Mouse (Mus musculus) frontal cortex, postnatal 10 days (tissue): ENCODE data around the gene Trak1.

Experiments
- DNase-seq, 2 experiments: peaks; one replicate each; pipeline ENCODE4 v3.0.0; 2022; ENCODE audit warnings: low spot score in 2 of 2, mixed read lengths in 1 of 2

The Trak1 gene

DNA sequence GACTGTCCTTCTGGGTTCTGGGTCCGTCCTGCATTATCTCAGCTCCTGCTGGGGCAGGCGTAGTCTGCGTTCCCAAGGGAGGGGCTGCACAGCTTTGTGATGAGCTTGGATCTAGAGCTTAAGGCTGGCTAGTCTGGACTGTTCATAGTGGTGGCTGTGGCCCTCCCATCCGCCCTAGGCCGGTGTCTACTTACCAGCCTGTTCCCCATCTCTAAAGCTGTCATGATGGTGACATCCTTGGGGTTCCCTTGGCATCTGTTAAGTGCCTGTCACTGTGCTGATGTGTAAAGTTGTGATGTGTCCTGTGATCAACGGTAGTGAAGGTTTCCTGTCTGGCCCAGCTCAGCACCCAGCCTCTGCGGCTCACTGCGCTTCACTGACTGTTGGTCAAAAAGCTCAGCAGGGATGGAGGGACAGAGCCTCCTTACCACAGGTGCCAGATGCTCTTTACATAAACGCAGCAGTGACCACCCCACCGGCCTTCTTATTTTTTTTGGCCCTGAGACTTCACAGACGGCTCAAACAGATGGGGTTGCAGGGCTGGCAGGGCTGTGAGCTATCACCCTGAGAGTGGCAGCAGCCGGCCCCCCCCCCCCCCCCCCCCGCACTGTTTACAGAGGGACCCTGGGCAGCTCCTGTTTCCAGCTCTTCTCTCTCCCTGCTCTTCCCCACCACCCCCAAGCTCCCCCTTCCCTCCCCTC, 74.8 kb downstream of the Trak1 start:
- DNase-seq: no peak

DNA sequence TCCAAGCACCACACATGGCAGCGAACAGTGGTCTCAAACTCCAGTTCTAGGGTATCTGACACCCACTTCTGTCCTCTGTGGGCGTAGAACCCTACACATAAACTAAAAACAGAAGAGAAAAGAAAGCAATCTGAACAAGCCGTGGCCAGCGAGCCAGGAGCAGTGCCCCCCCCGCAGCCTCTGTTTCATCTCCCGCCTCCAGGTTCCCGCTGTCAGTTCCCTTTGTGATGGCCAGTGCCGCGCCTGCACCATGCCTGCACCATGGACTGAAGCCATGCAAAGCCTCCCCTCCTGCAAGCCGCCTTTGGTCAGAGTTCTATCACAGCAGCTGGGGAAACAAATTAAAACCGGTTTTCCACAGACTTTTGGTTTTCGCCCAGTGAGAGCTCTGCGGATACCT, 75.8 kb downstream of the Trak1 start:
- no peak for DNase-seq

DNA sequence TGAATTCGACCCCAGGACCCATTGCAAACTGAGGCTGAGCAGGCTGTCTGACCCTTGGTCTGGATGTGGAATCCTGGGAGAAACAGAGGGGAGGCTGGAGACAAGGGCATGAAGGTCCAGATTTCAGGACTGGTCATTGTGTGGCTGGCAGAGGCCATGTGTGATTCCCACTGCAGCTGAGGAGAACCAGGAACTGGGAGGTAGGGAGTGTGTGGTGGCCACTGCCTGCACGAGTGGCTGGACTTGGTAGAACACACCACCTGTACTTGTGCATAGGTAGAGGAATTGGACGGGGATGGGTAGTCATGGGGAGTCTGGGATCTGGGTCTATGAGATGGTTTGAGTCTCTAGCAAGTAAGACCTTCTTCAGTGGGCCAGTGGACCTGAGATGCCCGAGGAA, 76.2 kb downstream of the Trak1 start:
- no peak for DNase-seq

DNA sequence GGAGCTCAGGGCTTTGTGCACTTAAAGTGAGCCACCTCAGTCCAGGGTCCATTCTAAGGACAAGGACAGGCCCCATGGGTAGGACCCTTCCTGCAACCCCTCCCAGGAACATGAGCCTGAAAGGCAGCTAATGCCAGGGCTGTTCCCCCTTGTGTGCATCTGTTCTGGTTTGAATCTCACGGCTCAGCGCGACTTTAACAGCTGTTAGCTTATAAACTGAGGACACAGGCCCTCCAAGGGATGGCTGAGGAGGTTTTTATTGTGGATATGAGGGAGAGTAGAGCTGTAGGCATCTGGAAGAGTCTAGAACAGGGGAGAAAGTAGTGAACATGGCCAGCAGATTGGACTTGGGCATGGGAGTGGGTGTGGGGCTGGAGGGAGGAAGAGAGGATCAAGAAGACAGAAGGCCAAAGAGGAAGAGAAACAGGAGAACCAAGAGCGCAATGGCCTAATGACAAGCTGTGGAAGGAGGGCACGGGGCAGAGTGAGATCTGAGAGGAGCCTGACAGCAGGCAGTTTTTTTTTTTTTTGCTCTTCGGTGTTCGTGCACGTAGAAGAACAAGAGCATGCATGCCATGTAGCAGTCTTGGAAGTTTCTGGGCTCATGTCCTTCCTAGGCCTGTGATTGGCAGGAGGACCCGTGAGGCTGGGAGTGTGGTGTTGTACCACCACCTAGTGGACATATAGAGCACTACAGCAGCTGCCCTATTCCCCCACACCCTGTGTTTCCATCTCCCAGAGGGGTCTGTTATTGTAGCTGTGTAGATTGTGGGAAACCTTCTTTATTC, 77.0 kb downstream of the Trak1 start:
- DNase-seq: no peak

DNA sequence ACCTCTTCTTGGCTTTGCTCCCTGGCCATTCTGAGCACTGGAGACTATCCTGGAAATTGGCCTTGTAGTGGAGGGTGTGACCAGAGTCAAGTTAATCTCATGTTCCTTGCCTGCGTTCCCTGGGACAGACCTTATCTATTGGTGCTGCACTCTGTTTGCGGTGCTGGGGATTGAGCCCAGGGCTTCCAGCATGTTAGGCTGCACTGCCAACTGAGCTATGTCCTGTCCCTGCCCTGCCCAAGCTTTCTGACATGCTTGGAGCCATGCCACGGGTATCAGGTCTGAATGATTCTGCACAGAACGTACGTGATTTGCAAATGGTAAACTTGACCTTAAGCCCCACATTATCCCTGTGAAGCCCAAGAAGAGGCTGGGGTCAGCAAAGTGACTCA, 77.6 kb downstream of the Trak1 start:
- no peak for DNase-seq

DNA sequence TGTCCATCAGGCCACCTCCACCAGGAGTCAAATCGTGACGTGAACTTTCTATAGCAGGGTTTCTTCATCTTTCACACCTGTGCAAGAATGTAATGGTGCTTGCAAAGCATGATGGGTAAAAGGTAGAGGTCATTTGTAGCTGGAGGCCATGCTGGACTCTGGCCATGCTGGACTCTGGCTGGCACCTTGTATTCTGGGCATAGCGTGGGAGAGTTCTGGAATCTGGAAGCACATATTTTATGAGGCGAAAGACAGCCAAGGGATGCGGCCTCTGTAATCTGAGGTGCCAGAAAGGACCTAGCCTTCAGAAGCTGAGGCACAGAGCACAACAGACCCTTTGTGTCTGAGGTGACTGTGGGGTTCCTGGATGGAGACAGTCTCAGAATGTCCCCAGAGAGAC, 78.8 kb downstream of the Trak1 start:
- DNase-seq: no peak

DNA sequence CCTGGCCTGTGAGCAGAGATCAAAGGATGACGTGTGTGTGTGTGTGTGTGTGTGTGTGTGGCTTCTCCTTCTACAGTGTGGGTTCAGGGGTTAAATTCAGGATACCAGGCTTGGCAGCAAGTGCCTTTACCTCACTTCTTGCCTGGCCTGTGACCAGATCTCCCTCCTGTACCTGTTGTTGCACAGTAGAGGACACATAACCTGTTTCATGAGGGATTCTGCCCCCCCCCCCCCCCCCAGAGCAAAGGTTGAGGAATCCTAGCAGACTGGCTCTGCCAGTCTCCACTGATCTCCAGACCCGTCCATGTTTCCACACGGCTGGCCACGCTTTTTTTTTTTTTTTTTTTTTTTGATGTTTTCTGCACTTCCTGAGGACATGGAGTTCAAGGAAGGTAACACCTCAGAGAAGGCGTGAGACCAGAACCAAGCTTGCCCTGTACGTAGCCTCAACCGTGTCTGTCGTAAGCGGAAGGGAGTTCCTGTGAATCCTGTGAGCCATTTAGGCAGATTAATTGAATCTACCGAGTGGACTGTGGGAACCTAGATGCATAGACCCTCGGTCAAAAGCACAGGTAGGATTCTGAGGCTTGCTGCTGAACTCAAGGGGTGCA, 83.1 kb downstream of the Trak1 start:
- no peak for DNase-seq

DNA sequence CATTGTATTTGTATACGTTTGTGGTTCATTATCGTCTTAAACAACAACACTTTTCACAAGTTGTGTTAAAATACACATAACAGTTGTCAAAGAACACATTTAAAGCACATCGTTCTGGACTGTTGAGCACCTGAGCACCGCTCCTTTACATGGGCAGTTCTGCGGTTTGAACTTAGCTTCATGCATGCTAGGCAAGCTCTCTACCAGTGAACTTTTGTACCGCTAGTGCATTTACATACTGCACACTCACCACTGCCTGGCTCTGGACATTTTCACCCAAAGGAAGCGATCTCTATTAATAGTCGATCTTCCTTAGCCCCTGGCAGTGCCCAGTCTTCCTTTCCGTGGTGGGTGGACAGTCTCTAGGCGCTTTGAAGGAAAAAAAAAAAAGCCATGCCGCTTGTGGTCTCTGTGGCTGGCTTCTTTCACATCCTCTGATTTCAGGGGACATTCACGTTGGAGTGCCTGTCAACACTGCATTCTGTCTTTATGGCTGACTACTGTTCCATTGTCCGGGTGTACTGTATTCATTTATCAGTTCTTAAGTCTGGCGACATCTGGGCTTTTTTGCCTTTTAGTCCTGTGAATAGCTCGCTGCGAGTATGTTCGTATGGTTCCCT, 84.5 kb downstream of the Trak1 start:
- DNase-seq: no peak

DNA sequence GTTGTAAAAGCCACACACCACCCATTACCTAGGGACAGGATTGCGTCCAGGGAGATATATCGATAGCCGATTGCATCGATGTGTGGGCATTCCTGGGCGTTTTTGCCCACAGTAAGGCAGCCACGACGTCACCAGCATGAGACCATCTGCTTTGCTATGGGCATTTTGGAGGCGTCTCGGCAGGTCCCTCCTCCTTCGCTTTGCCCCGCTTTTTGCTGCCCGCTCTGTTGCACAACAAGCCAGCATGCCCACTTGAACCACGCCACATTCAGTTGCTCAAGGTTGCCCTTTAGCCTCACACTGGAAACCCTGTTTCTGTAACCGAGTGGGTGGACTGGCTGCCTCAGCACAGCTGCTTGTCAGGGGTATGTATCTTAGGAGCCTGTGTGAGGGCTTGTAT, 85.3 kb downstream of the Trak1 start:
- no peak for DNase-seq

DNA sequence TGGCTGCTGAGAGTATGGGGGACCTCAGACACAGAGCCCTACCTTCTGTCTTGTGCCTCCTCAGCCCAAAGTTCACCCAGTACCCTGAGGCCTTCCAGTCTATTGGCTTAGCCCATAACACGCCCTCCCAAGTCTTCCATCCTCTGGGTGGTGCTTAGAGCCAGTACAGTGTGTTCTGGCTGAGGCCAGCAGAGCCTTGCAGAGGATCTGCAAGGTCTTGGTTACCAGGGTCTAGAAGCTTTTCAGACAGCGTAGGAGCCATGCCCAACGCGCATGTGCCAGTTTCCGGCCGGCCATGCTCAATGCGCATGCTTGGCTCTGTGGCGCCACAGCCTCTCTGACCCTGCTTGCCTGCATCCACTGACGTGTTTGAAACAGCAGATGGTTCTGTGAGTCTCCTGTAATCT, 85.9 kb downstream of the Trak1 start:
- no peak for DNase-seq

DNA sequence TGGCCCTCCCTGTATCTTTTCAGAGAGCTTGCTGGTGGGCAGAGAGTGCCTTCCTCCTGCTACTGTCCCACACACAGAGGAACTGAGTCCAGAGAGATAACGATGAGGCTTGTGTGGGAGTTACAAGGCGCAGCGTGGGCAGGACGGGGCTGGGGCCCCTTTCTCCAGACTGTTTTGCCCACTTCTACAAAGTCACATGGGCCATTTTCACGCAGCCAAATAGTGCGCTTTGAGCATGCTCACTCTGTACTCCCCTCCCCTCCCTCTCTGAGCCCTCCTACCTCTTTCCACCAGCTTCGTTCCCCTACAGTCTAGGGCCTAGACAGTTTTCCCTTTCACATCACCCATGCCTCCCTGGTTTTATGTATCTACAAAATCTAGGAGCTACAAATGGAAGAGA, 87.3 kb downstream of the Trak1 start:
- DNase-seq: no peak

DNA sequence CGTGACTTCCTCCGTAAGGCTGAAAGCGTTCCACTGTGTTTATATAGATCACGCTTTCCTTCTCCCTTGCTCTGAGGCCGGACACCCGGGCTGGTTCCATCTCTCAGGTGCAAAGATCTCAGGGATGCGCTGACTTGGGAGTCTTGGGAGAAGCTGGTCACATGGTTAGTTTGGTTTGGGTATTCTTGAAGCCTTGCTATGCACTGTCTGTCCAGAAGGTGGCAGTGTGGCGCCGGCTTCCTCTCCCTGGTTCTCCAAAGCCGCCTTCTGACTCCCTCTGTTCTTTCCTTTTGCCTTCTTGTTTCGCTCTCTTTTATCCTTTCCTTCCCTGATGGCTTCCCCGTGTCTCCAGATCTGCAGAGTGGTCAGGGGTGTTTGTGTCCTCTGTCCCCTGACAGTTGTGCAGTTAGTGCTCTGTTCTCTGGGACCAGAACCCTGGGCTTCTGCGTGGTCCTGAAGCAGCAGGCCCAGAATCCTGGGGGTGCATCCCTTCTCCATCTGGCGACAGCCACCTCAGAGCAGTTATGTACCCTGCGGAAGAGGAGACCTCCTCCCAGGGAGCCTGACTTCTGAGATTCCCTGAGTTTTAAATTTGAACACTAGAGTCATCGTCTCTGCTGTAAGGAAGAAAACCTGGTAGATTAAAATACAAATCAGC, 87.9 kb downstream of the Trak1 start:
- peak in 1 of 2 experiments; percentile 85 for DNase-seq

DNA sequence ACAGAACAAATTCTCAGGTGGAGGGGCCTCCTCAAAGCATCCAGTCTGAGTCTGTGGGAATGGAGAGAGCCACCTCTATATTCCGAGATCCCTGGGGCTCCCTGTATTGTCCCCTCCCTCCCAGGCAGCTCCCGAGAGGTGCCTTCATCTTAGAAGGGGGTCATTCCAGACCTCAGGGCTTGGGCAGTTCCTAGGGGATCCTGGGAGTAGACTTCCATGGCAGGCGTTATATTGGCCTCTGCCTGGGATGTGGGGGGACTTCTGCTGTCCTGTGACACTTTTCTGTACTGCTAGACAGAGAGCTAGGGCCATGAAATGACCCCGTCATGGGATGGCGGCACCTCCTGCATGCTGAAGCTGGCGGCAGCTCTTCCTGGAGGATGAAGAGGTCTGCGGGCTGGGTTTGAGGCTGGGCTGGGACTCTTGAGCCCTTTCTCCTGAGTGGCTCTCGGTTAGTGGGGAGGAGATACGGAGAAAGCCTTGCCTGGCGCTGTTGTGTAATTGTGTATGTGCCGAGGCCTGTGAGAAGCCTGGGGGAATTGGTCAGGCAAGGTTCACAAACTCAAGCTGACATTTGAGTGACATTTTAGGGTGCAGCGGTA, 88.5 kb downstream of the Trak1 start:
- no peak for DNase-seq

DNA sequence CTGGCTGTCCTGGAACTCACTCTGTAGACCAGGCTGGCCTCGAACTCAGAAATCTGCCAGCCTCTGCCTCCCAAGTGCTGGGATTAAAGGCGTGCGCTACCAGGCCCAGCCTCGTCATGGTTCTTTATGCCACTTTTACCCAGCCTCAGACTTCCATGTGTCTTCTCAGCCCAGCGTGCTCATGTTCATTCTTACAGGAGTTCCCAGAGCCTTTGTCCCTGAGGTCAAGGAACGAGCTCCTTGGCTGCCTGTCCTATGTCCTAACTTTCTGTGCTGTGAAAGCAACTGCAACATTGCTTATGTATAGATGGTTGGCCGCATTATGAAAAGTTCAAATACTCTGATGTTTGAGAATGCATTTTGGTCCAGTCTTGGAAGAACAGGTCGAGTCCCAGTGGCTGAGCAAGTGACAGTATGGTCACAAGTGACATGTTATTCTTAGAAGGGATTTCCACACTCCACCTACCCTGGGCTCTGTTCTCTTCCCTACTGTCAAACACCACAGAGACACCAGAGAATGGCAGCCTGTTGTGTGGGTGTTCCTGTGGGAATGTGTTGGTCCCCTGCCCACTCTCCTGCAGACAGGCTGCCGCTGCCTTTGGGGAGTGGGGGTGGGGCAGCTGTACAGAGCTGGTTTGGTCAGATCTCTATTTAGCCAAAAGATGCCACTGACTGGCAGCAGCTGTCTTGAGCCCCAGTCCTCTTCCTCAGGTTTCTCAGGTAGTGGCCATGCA, 90.4 kb downstream of the Trak1 start:
- peak; percentile 59 to 80 for DNase-seq

DNA sequence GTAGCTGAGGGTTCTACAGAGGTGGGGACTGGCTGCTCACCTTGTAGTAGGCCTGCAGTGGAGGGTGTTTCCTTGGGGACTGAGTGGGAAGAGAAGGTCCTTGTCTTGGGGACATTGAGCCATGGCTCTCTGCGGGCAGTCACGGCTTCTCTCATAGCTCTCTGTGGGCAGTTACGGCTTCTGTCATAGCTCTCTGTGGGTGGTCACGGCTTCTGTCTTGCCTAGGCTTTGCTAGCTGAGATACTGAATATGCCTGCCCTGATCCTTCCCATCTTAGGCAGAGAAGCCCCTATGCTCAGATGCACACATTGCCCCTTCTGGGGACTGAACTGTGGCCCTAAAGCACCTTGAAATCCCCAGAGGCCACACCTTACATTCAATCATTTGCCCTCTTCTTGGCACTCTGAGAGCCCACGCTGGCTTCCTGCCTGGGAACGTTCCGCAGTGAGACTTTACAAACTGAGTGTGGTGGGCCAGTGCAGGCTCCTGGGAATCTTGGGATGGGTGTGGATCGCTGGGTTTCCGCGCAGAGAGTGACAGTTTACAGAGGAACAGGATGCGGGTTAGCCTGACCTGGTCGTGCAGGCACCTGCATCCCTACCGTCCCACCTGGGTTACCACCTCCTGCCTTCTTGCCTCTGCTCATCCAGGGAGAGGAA, 91.1 kb downstream of the Trak1 start:
- no peak for DNase-seq

DNA sequence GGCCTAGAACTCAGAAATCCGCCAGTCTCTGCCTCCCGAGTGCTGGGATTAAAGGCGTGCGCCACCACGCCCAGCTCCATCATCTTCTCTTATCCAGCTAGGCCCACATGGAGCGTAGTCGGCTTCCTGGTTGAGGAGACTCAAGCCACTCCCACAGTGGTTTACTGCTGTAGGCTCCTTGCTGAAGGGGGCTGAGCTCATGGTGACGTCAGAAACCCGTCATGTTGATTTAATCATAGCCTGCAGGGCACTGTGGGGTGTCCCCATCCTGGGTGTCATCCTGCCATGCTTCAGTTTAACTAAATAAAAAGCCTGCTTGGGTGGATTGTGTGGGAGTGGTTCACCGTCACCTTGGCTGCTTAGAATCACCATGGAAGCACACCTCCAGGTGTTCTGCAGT, 92.0 kb downstream of the Trak1 start:
- no peak for DNase-seq

DNA sequence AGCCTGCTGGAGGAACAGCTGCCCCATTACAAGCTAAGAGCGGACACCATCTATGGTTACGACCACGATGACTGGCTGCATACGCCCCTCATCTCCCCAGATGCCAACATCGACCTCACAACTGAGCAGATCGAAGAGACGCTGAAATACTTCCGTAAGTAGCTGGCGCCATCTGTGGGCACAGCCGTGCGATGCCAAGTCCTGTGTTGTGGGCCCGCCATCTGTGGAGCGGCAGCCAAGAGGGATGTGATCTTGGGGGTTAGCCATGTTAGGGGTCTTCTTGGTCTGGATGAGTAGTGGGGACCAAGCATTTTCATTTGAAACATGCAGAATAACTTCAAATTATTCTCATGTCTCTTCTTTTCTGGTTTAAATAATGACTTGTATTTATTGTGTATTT, 94.6 kb downstream of the Trak1 start:
- no peak for DNase-seq

DNA sequence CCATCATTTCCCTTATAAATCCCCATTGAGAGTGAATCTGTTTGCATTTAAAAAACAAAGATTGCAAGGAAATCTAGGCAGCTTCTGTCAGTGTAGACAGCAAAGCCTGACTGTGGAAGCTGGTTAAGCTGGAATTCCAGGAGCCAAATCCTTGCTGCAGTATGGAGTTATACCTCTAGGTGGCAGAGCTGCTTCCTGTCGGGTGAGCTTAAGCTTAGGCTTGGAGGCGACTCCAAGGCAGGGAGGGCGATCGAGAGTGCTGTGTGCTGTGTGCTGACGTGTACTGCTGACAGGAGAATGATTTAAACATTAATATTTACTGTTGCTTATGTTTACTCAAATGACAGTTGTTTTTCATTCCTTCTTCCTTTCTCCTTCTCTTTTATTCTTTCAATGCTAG, 95.1 kb downstream of the Trak1 start:
- peak in 1 of 2 experiments; percentile 70 for DNase-seq

DNA sequence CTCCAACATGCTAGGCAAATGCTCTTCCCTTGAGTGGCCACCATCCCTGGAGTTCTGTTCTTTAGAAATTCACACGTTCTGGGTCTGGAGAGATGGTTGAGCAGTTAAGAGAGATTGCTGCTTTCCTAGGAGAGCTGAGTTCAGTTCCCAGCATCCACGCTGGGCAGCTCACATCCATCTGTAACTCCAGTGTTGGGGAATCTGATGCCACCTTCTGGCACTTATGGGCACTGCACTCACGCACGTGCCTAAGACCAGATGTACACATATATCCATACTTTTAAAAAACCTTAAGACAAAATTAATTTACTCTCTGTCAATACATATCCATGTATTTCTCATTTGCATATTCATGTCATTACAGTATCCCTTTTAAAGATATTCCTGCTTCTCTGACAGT, 95.8 kb downstream of the Trak1 start:
- no peak for DNase-seq

DNA sequence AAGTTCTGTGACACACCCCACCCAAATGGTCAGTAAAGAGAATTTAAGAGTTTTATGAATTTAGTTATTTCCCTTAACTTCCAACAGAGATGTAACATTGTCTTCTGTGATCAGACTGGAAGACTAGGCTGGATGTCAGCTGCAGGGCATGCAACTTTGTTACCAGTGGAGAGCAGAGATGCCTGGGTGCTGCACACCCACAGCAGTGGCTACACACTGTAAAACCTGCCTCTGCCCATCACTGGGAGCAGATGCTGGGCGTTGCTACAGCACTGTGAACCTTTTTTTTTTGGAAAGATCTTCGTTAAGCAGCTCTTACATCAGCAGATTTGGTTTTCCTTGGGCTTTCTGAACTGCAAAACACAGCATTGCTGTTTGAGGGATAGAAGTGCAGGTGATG, 97.6 kb downstream of the Trak1 start:
- DNase-seq: no peak
